In the genomic region with DNA sequence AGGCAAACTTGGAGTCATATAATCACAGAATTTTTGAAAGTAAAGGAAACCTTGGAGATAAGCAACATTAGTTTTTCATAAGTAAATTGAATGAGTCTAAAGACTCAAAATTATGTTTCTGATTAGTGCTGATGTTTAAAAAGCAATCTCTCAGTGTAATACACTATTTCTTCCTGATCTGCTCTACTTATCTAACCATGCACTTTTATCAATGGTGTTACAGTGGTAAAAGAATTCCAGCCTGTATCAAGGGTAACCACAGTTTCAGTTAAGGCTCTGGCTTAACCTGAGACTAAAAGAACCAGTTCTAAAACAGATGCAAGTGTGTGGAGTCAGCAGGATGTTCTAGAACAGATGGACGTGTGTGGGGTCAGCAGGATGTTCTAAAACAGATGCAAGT, we compare ENCODE assay signal across 20 mouse cellular contexts. TPM values are rescaled to one million over a fixed set of nuclear protein-coding genes. Genes with fewer than 3 reads are reported as not detected.
"Had no signal": no experiment of that assay in that cellular context is flagged by ENCODE, and none has a peak within 500 bp of the region (broad histone marks: within the 10 kb centered on the region; RNA-seq: fewer than 3 reads in every experiment).

No protein-coding gene starts in this region.

- DNase-seq: retina, postnatal 1 day; right cerebral cortex, adult 18-20 months; right cerebral cortex, postnatal 14 days; right cerebral cortex, postnatal 25 days; right cerebral cortex, postnatal 4 days; spleen, adult 18-20 months; thymus, adult 18-20 months; thymus, adult 2 months; thymus, postnatal 14 days; thymus, postnatal 25 days; thymus, postnatal 36 days; thymus, postnatal 4 days had no signal

- H3K4me1 ChIP-seq: neural tube, embryonic 13.5 days; neural tube, embryonic 15.5 days; stomach, embryonic 15.5 days had no signal

- H3K9ac ChIP-seq: neural tube, embryonic 13.5 days; neural tube, embryonic 15.5 days; stomach, embryonic 15.5 days had no signal

- H3K4me3 ChIP-seq: neural tube, embryonic 13.5 days; neural tube, embryonic 15.5 days; stomach, embryonic 15.5 days had no signal

- H3K9me3 ChIP-seq: neural tube, embryonic 13.5 days; neural tube, embryonic 15.5 days; stomach, embryonic 15.5 days had no signal

- H3K27me3 ChIP-seq: neural tube, embryonic 13.5 days; neural tube, embryonic 15.5 days; stomach, embryonic 15.5 days had no signal

- H3K27ac ChIP-seq: neural tube, embryonic 13.5 days; neural tube, embryonic 15.5 days; stomach, embryonic 15.5 days; stomach, postnatal 0 days had no signal

RNA-seq across cellular contexts. Expression of gene Gm10190, which starts 47.7 kb away (rescaled TPM):
- total RNA-seq: neutrophil, adult 5-6 weeks had no signal
- polyA plus RNA-seq: spleen, adult 2 months; stomach, embryonic 16.5 days; thymus, adult 2 months; urinary bladder, adult 2 months had no signal
